Mouse (Mus musculus) intestine, postnatal 0 days (tissue): Measurements from ENCODE around the gene Atp6v1e2. TPM values are rescaled to one million over a fixed set of nuclear protein-coding genes. Genes with fewer than 3 reads are reported as not detected.
A peak's percentile ranks its signal among the peaks of the same experiment; 100 is the strongest.

Experiments used
- ATAC-seq: fragments of 200-750 bp; cut with Nextera tagmentation; 2 replicates; pipeline ENCODE4 v1.8.0; 2017; ENCODE audit warnings: mild to moderate bottlenecking, moderate TSS enrichment, moderate library complexity
- H3K27ac ChIP-seq: fragments of 300-500 bp; sonication (generic); 2 replicates; pipeline ENCODE4 v1.5.1; 2014; ENCODE audit warnings: mild to moderate bottlenecking, low read depth, low read length, moderate library complexity
- H3K27me3 ChIP-seq: fragments of 300-500 bp; sonication (generic); replicated peaks from 2 replicates; pipeline ENCODE4 v1.6.1; 2014; ENCODE audit warnings: low read length, mixed read lengths; ENCODE audit not compliant: control insufficient read depth, insufficient read depth
- H3K36me3 ChIP-seq: fragments of 300-500 bp; sonication (generic); 2 replicates; pipeline ENCODE4 v1.6.1; 2014; ENCODE audit warnings: mild to moderate bottlenecking, moderate library complexity; ENCODE audit not compliant: control insufficient read depth, insufficient read depth
- H3K4me1 ChIP-seq: fragments of 300-500 bp; sonication (generic); replicated peaks from 2 replicates; pipeline ENCODE4 v1.6.1; 2014; ENCODE audit warnings: antibody characterized with exemption, low read length, mixed read lengths; ENCODE audit not compliant: control insufficient read depth, insufficient read depth
- H3K4me2 ChIP-seq: fragments of 300-500 bp; sonication (generic); replicated peaks from 2 replicates; pipeline ENCODE4 v1.6.1; 2014; ENCODE audit warnings: low read depth, mild to moderate bottlenecking, moderate library complexity
- H3K4me3 ChIP-seq: fragments of 300-500 bp; sonication (generic); 2 replicates; pipeline ENCODE4 v1.5.1; 2014; ENCODE audit warnings: low read depth, low read length
- H3K9ac ChIP-seq: fragments of 300-500 bp; sonication (generic); 2 replicates; pipeline ENCODE4 v1.6.1; 2014; ENCODE audit warnings: mild to moderate bottlenecking, low read depth, low read length
- H3K9me3 ChIP-seq: fragments of 300-500 bp; sonication (generic); 2 replicates; pipeline ENCODE4 v1.6.1; 2016; ENCODE audit warnings: mixed run types; ENCODE audit not compliant: control insufficient read depth
- CTCF ChIP-seq: sonication (generic); IDR thresholded peaks from 2 replicates; pipeline ENCODE4 v1.5.1; 2016; ENCODE audit warnings: low read depth, mild to moderate bottlenecking, control low read depth, antibody characterized with exemption, moderate library complexity
- WGBS: fragments of 180-500 bp; shearing (Covaris S2); extraction: QIAGEN DNeasy Blood & Tissue Kit; methylation state at CpG from one replicate; pipeline ENCODE4 v1.1.7; 2014; 5-methylcytosine and 5-hydroxymethylcytosine counted together
- polyA plus RNA-seq: library from polyadenylated mRNA; unstranded; fragments of >200 nt; fragmentation: Nextera tagmentation; extraction: Ambion mirVana; gene quantifications from 2 replicates; pipeline ENCODE4 v1.2.1, GENCODE M21; 2015

Atp6v1e2 gene
- polyA plus RNA-seq, 1 experiment from 2014 or later: not detected

DNA sequence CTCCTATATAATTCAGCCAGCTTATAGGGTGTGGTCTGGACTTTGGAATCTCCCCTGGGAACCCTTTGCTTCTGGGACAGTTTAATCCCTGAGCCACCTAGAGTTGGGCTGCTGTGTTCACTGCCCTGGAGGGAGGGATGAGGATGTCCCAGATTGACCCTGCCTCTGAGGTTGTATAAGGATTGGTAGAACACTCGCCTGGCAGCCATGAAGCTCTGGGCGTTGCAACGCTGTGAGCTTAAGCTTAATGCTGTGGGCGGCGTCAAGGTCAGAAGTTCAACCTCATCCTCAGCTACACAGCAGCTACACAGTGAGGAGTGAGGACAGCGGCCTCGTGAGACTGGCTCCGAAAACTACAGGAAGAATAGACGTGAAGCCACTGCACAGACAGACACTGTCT lies 34.8 kb upstream of the Atp6v1e2 start:
- no peaks in the 10 kb centered on the region for H3K4me1 ChIP-seq
- WGBS: 39% methylated on average over 9 of the region's 9 CpGs
- no peak overlapping the region for H3K4me3 ChIP-seq
- no peaks in the 10 kb centered on the region for H3K27me3 ChIP-seq
- ATAC-seq: peak; percentile 71
- H3K9ac ChIP-seq: no peak overlapping the region
- TF ChIP-seq CTCF: peak; percentile 25; the same call in 1 of the 2 replicates
- no peaks in the 10 kb centered on the region for H3K9me3 ChIP-seq
- peaks cover 8% of the 10 kb centered on the region; the same call in 1 of the 2 replicates for H3K36me3 ChIP-seq
- H3K27ac ChIP-seq: no peak overlapping the region
- no peak overlapping the region; the same call in 1 of the 2 replicates for H3K4me2 ChIP-seq

DNA sequence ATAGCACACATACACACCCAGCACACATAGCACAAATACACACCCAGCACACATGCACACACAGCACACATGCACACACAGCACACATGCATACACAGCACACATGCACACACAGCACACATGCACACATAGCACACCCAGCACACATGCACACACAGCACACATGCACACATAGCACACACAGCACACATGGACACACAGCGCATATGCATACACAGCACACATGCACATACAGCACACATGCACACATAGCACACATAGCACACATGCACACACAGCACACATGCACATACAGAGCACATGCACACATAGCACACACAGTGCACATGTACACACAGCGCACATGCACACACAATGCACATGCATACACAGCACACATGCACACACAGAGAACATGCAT lies 34.0 kb upstream of the Atp6v1e2 start:
- H3K9me3 ChIP-seq: no peaks in the 10 kb centered on the region
- no peak overlapping the region for H3K9ac ChIP-seq
- no peak overlapping the region for H3K4me2 ChIP-seq
- TF ChIP-seq CTCF: no peak
- H3K27me3 ChIP-seq: no peaks in the 10 kb centered on the region
- no peak for ATAC-seq
- H3K27ac ChIP-seq: no peak overlapping the region
- WGBS: 98% methylated on average over 2 of the region's 2 CpGs
- no peaks in the 10 kb centered on the region for H3K4me1 ChIP-seq
- peaks cover 8% of the 10 kb centered on the region; the same call in 1 of the 2 replicates for H3K36me3 ChIP-seq
- no peak overlapping the region for H3K4me3 ChIP-seq

DNA sequence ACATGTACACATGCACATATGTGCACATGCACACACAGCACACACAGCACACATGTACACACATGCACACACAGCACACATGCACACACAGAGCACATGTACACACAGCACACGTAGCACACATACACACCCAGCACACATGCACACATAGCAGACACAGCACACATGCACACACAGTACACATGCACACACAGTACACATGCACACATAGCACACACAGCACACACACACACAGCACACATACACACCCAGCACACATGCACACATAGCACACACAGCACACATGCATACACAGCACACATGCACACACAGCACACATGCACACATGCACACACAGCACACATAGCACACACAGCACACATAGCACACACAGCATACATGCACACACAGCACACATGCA lies 33.5 kb upstream of the Atp6v1e2 start:
- H3K9ac ChIP-seq: no peak overlapping the region
- H3K36me3 ChIP-seq: peaks cover 11% of the 10 kb centered on the region; the same call in 1 of the 2 replicates
- H3K4me1 ChIP-seq: no peaks in the 10 kb centered on the region
- ATAC-seq: no peak
- no peaks in the 10 kb centered on the region for H3K27me3 ChIP-seq
- TF ChIP-seq CTCF: no peak
- H3K4me2 ChIP-seq: no peak overlapping the region
- H3K27ac ChIP-seq: no peak overlapping the region
- no peak overlapping the region for H3K4me3 ChIP-seq
- H3K9me3 ChIP-seq: no peaks in the 10 kb centered on the region
- 86% methylated on average over 1 of the region's 1 CpGs for WGBS

DNA sequence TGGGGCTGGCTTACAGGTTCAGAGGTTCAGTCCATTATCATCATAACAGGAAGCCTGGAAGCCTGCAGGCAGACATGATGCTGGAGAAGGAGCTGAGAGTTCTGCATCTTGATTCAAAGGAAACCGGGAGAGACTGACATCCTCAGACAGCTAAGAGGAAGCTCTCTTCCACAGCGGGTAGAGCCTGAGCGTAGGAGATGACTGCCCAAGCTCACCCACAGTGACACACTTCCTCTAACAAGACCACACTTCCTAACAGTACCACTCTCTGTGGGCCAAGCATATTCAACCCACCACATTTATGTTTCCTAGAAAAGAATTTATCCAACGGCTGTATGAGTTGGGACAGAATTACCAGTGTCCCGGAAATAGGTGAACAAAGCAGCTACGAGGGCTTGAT lies 30.8 kb upstream of the Atp6v1e2 start:
- WGBS: 88% methylated on average over 6 of the region's 6 CpGs

DNA sequence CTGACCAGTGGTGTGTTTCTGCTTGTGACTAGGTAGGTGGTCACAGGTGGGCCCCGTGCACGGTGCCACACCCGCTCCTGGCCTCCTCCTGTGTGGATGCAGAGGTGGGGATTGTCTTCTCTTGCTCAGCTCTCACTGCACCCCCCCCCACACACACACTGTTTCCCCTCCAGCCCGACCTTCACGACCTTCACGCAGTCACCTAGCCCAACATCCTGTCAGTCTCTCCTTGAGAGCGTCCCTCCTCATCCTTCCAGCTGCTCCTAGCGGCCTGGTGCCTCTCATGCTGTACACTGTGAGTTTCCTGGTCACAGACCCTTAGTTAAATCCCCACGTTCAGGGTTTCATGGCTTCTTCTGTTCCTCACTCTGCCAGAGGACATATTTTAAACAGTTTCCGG lies 28.7 kb upstream of the Atp6v1e2 start:
- Histone ChIP-seq H3K9ac (no peak overlapping the region), H3K27me3 (no peaks in the 10 kb centered on the region), H3K4me1 (no peaks in the 10 kb centered on the region), H3K27ac (no peak overlapping the region), H3K36me3 (peaks cover 14% of the 10 kb centered on the region), H3K9me3 (no peaks in the 10 kb centered on the region), H3K4me3 (no peak overlapping the region), H3K4me2 (no peak overlapping the region)
- TF ChIP-seq CTCF: no peak
- 77% methylated on average over 10 of the region's 10 CpGs for WGBS
- ATAC-seq: no peak

More for the DNA sequence above, 30.8 kb upstream of the Atp6v1e2 start:
- H3K4me3 ChIP-seq: no peak overlapping the region
- no peaks in the 10 kb centered on the region for H3K4me1 ChIP-seq
- no peak overlapping the region for H3K27ac ChIP-seq
- no peaks in the 10 kb centered on the region for H3K9me3 ChIP-seq
- peaks cover 15% of the 10 kb centered on the region for H3K36me3 ChIP-seq
- H3K9ac ChIP-seq: no peak overlapping the region
- no peaks in the 10 kb centered on the region for H3K27me3 ChIP-seq
- TF ChIP-seq CTCF: no peak
- no peak for ATAC-seq
- no peak overlapping the region for H3K4me2 ChIP-seq

DNA sequence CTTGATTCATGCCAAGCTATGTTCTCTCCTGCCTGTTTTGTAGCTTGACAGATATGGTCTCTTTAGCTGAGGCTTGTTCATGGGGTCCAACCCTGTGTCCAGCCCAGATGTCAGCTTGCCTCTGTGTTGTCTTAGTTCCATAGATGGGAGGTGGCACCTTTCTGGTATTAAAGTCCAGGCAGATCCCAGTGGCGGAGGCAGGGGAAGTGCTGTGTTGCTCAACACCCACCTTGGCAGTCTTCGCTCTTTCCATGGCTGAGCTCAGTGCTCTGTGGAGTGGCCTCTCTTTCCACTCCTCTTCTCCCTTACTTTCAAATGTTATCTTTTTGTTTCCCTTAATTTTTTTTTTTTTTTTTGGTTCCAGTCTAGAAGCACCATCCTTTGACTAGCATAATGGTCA lies 25.4 kb upstream of the Atp6v1e2 start:
- Histone ChIP-seq H3K4me3 (no peak overlapping the region), H3K4me2 (no peak overlapping the region), H3K36me3 (peaks cover 26% of the 10 kb centered on the region), H3K9ac (no peak overlapping the region), H3K4me1 (no peaks in the 10 kb centered on the region), H3K27ac (no peak overlapping the region), H3K9me3 (no peaks in the 10 kb centered on the region), H3K27me3 (no peaks in the 10 kb centered on the region)
- 67% methylated on average over 2 of the region's 2 CpGs for WGBS
- no peak for TF ChIP-seq CTCF
- ATAC-seq: no peak

DNA sequence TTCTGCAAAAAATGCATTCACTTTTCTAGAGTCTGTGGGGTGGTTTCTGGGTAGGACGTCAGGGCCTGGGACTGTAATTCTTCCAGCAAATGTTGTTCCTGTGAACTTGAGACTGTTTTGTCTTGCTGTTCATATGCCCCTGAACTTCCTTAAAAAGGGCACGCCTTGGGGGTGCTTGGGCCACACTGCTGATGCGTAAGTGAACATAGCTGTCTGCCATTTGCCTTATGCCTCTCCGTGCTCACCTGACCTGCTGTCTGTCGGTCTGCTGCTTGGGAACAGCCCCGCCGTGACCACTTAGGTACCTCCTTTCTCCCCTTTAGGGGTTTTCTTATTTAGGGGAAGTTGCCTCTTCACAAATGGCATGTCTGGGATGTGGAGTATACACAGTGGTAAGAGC lies 24.2 kb upstream of the Atp6v1e2 start:
- ATAC-seq: no peak
- WGBS: 89% methylated on average over 7 of the region's 7 CpGs
- no peak overlapping the region for H3K9ac ChIP-seq

More for the DNA sequence above, 24.2 kb upstream of the Atp6v1e2 start:
- Histone ChIP-seq H3K4me1 (no peaks in the 10 kb centered on the region), H3K36me3 (peaks cover 26% of the 10 kb centered on the region), H3K27ac (no peak overlapping the region), H3K4me2 (no peak overlapping the region), H3K27me3 (no peaks in the 10 kb centered on the region), H3K9me3 (no peaks in the 10 kb centered on the region), H3K4me3 (no peak overlapping the region)
- no peak for TF ChIP-seq CTCF
